Mouse (Mus musculus): ENCODE results near the gene Gm10058. TPM values are rescaled to one million over a fixed set of nuclear protein-coding genes. Genes with fewer than 3 reads are reported as not detected.
"Not testable (repeated sequence)": the region's sequence is repeated elsewhere in the genome, so short reads cannot be mapped to it uniquely, and the experiment has no call there.

The Gm10058 gene
- polyA plus RNA-seq (2016; fragmentation: Nextera tagmentation; extraction: Ambion mirVana), result not detected in 2 replicates

DNA sequence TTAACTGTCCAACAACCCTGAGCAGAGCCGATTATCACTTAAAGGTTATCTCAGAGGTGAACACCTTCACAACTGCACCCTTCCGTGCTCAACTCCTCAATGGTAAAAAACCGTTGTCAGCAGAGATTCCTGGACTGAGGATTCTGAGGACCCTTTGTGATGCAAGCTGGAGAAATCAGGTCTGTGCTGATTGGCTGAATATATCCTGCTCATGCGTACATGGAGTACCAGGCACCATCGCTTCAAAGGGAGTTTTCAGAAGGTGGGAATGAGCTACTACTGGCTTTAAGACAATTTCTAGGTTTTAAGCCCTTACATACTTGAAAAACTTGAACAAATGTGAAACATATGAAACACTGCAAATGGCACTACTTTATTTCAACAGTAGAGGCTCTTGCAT lies at the start of gene Gm10058:
TSS of gene Gm10058 (minus strand) at position 101 of the 400 bp plus-strand sequence.
- H3K36me3 ChIP-seq; DNase-seq (ENCODE audit: low spot score); H3K27me3 ChIP-seq (ENCODE audit: insufficient read depth, poor library complexity, severe bottlenecking); H3K4me1 ChIP-seq; H3K27ac ChIP-seq; H3K9me3 ChIP-seq; H3K4me3 ChIP-seq: not testable (repeated sequence)
- WGBS, result no CpG with 5 or more reads among the region's 5 CpGs

All from heart, embryonic 10.5 days (tissue).